Comparison of ENCODE assay signal across 7 mouse cellular contexts in genomic region chr8:35933186-35934114, GRCm38 (mm10).
DNase-seq lines count a peak whose midpoint lies in the region; ATAC-seq lines count a peak whose summit lies in the region.

No protein-coding gene starts in this region.

- intact Hi-C loops in left cerebral cortex, postnatal 4 days (cut with DNase I) = no loop called here

- no peaks in the 10 kb centered on the region for H3K4me1 ChIP-seq in embryonic facial prominence, embryonic 14.5 days (ENCODE audit: control insufficient read depth, insufficient read depth, low read length)
- H3K4me1 ChIP-seq in liver, embryonic 11.5 days (replicated peaks; ENCODE audit: control insufficient read depth, insufficient read depth, low read length) = no peaks in the 10 kb centered on the region

- no peak overlapping the region for H3K4me2 ChIP-seq in embryonic facial prominence, embryonic 14.5 days (ENCODE audit: low read depth, low read length)
- no peak overlapping the region for H3K4me2 ChIP-seq in liver, embryonic 11.5 days

- peak; percentile 97 for DNase-seq in cerebellum, adult 18-20 months
- peak; percentile 40 for DNase-seq in embryonic facial prominence, embryonic 14.5 days (ENCODE audit: low spot score)
- peak; percentile 46 for DNase-seq in kidney, adult 9 months
- DNase-seq in left cerebral cortex, postnatal 4 days = peak; percentile 97
- no peak for DNase-seq in embryo, embryonic 9.5 days (ENCODE audit: extremely low spot score)
- DNase-seq in liver, embryonic 11.5 days (ENCODE audit: low spot score) = no peak
- DNase-seq in spleen, postnatal 14 days (ENCODE audit: low spot score in 2 of 2) = no peak

- H3K27ac ChIP-seq in embryonic facial prominence, embryonic 14.5 days (replicated peaks; ENCODE audit: low read depth, low read length) = no peak overlapping the region
- H3K27ac ChIP-seq in liver, embryonic 11.5 days (ENCODE audit: low read depth, low read length) = no peak overlapping the region

- peak; percentile 80; the same call in 1 of the 2 replicates for ATAC-seq in embryonic facial prominence, embryonic 14.5 days (ENCODE audit: low read depth)
- no peak for ATAC-seq in liver, embryonic 11.5 days (replicated peaks; ENCODE audit: low FRiP score)

- H3K9ac ChIP-seq in embryonic facial prominence, embryonic 14.5 days (ENCODE audit: low read depth, low read length) = no peak overlapping the region
- H3K9ac ChIP-seq in liver, embryonic 11.5 days (ENCODE audit: low read depth, low read length) = no peak overlapping the region

- no peak overlapping the region for H3K4me3 ChIP-seq in embryonic facial prominence, embryonic 14.5 days (ENCODE audit: low read depth, low read length)
- H3K4me3 ChIP-seq in liver, embryonic 11.5 days (ENCODE audit: low read depth, low read length) = no peak overlapping the region

- no peaks in the 10 kb centered on the region for H3K27me3 ChIP-seq in embryonic facial prominence, embryonic 14.5 days (replicated peaks; ENCODE audit: control insufficient read depth, insufficient read depth, low read length)
- H3K27me3 ChIP-seq in liver, embryonic 11.5 days (replicated peaks; ENCODE audit: control insufficient read depth, insufficient read depth, low read length) = no peaks in the 10 kb centered on the region

- no peaks in the 10 kb centered on the region for H3K36me3 ChIP-seq in embryonic facial prominence, embryonic 14.5 days (ENCODE audit: control insufficient read depth, insufficient read depth, low read length)
- H3K36me3 ChIP-seq in liver, embryonic 11.5 days (ENCODE audit: control insufficient read depth, insufficient read depth, low read length) = no peaks in the 10 kb centered on the region

- no peaks in the 10 kb centered on the region for H3K9me3 ChIP-seq in embryonic facial prominence, embryonic 14.5 days (ENCODE audit: control insufficient read depth, low read length)
- H3K9me3 ChIP-seq in liver, embryonic 11.5 days (ENCODE audit: control insufficient read depth, low read length) = no peaks in the 10 kb centered on the region

- WGBS in embryonic facial prominence, embryonic 14.5 days = 60% methylated on average over 13 of the region's 13 CpGs
- 74% methylated on average over 13 of the region's 13 CpGs for WGBS in liver, embryonic 11.5 days

Comparison
In these comparisons a context has a peak if more than half of its experiments do, and no peak if none do; other contexts are left out.
1. DNase-seq: peak in cerebellum, adult 18-20 months (2 of 2), embryonic facial prominence, embryonic 14.5 days (single experiment), kidney, adult 9 months (single experiment) and left cerebral cortex, postnatal 4 days (single experiment); none in embryo, embryonic 9.5 days (single experiment), liver, embryonic 11.5 days (single experiment) and spleen, postnatal 14 days (0 of 2).